Mouse (Mus musculus): Measurements from ENCODE around the gene Mgat5.

- TF ChIP-seq ZC3H11A (IDR thresholded peaks at IDR 0.05; ENCODE audit: borderline replicate concordance, low read depth, low read length) (no peak), HCFC1 (IDR thresholded peaks at IDR 0.05; ENCODE audit: borderline replicate concordance, insufficient read depth, low read length) (no peak), CHD2 (IDR thresholded peaks at IDR 0.05; ENCODE audit: low read depth, low read length) (no peak)
Observed at GRCm38 (mm10) chr1:127214585-127215232, 9.9 kb downstream of the Mgat5 start.
